Mouse (Mus musculus): Measurements from ENCODE around the gene Ins2. TPM values are rescaled to one million over a fixed set of nuclear protein-coding genes. Genes with fewer than 3 reads are reported as not detected.
A peak's percentile ranks its signal among the peaks of the same experiment; 100 is the strongest.

Gene Ins2
- not detected in 2 replicates for polyA plus RNA-seq (2012; ENCODE audit: insufficient read depth, insufficient read length, low replicate concordance, missing spikeins)

DNA sequence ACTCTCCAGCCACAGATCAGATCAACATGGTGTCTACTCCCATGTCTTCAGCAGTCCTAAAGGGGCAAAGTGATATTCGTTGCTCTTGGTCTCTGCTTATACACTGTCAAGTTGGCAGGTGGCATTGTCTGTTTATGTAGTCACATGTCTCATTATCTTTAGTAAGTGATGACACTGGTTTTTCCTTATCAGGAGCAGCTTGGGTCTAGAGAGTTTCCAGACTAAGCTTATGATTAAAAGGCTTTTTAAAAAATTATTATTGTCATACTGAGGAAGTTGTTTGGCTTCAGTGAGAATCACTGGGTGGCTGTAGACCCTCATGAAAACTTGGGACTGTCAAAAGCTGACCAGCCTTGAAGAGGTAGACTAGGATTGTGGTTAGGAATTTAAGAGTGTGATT lies at the start of gene Ins2:
Gene Ins2 (minus strand): TSS at position 101 of the 400 bp plus-strand sequence.
- TF ChIP-seq POLR2A (IDR thresholded peaks at IDR 0.05; ENCODE audit: insufficient read depth, low read depth, low read length), result no peak
- TF ChIP-seq CTCF (IDR thresholded peaks at IDR 0.05; ENCODE audit: insufficient read depth, low read depth, low read length), result no peak
- Histone ChIP-seq H3K27ac (ENCODE audit: insufficient read depth, low read depth, low read length) (no peak within 1 kb of the TSS), H3K4me3 (ENCODE audit: insufficient read depth, low read depth, low read length) (no peak within 1 kb of the TSS), H3K4me1 (ENCODE audit: control insufficient read depth, insufficient read depth, low read length) (no peaks in the 10 kb centered on the region)
- WGBS, result 82% methylated on average over 1 of the region's 1 CpGs

DNA sequence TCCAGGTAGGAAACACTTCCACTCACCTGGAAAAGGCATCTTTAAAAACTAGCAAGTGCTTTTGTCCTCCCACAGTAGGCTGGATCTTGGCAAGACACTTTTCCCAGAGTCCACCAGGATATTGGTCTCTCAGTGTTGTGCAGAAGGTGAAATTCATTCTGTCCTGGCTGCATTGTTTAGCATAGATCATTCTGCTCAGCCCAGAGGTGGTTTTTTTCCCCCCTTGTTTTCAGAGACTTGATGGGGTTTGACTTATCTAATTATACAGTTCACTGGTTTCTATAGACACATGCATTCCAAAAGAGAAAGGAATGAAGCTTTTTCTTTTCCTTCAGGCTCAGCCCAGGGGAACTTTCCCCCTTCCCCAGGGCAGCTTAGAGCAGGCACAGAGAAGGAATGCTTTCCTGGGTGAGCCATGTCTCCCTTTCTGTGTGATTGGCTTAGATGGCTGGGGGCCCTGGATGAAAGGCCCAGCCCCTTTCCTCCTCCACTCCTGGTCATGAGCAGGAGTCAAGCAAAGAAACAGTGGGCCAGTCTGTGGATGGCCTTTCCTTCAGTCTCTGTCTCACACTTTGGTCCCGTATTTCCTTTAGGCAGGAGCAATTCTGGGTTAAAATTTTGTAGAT lies 49.6 kb upstream of the Ins2 start:
- H3K4me3 ChIP-seq (ENCODE audit: insufficient read depth, low read depth, low read length), result no peak overlapping the region
- WGBS, result 83% methylated on average over 1 of the region's 1 CpGs
- no peaks in the 10 kb centered on the region for H3K4me1 ChIP-seq (ENCODE audit: control insufficient read depth, insufficient read depth, low read length)
- H3K27ac ChIP-seq (ENCODE audit: insufficient read depth, low read depth, low read length), result no peak overlapping the region
- TF ChIP-seq CTCF (IDR thresholded peaks at IDR 0.05; ENCODE audit: insufficient read depth, low read depth, low read length), result no peak
- TF ChIP-seq POLR2A (IDR thresholded peaks at IDR 0.05; ENCODE audit: insufficient read depth, low read depth, low read length), result no peak

DNA sequence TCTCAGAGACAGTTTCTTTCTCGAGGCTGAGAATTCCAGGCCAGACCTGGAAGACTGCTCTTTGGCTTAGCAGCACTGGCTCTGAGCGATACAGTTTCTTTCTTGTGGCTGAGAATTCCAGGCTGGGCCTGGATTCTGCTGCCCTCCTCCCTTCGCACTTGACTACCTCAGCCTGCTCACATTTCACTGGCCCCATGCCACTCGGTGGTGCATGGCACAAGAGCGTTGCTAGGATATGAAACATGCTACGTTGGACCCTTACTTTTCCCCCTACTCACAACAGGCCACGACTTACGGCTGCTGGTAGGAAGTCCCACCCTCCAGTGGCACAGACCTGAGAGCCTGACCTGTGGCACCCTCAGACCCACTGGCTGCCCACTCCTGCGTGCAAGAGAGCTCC lies 46.5 kb upstream of the Ins2 start:
- Histone ChIP-seq H3K27ac (ENCODE audit: insufficient read depth, low read depth, low read length) (no peak overlapping the region), H3K4me3 (ENCODE audit: insufficient read depth, low read depth, low read length) (no peak overlapping the region), H3K4me1 (ENCODE audit: control insufficient read depth, insufficient read depth, low read length) (no peaks in the 10 kb centered on the region)
- TF ChIP-seq CTCF (IDR thresholded peaks at IDR 0.05; ENCODE audit: insufficient read depth, low read depth, low read length) (no peak), POLR2A (IDR thresholded peaks at IDR 0.05; ENCODE audit: insufficient read depth, low read depth, low read length) (no peak)
- WGBS, result 57% methylated on average over 9 of the region's 9 CpGs

DNA sequence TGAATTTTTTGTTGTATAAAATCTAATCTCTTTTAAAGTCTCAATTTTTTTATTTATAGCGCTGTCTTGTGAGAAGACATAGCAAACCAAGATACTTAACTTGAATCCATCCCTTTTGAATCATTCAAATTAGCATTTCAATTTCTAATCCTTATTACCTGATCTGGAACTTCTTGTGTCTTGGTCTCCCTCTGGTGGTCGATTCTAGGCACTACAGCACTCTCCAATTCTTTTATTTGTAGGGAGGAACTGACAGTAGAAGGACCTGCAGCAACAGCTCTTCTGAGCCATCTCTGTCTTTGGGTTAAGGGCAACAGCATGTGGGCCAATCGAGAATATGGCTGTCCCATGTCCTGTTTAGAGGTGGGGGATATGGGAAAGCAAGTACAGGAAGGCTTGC lies 5.4 kb downstream of the Ins2 start:
- no peaks in the 10 kb centered on the region for H3K4me1 ChIP-seq (ENCODE audit: control insufficient read depth, insufficient read depth, low read length)
- TF ChIP-seq POLR2A (IDR thresholded peaks at IDR 0.05; ENCODE audit: insufficient read depth, low read depth, low read length) (no peak), CTCF (IDR thresholded peaks at IDR 0.05; ENCODE audit: insufficient read depth, low read depth, low read length) (no peak)
- WGBS, result 20% methylated on average over 3 of the region's 3 CpGs
- no peak overlapping the region for H3K27ac ChIP-seq (ENCODE audit: insufficient read depth, low read depth, low read length)
- no peak overlapping the region for H3K4me3 ChIP-seq (ENCODE audit: insufficient read depth, low read depth, low read length)

DNA sequence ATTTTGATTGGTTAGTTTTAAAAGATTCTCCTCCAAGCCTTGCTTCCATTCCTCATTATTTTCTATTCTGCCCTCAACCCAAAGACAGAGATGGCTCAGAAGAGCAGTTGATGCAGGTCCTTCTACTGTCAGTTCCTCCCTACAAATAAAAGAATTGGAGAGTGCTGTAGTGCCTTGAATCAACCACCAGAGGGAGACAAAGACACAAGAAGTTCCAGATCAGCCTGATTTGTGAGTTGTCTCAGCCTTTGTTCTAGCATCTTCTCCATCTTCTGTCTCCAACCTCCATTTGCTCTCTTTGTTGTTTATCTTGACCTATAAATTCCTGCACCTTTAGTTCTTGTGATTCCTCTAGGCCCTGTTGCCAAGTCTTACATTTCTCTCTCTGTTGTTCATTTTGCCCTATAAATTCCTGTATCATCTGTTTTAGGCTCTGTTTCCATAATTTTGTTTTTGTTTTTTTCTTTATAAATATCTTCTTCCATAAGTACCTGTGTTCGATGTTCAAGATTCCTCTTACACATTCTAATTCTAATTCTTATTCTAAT lies 6.2 kb downstream of the Ins2 start:
- Histone ChIP-seq H3K27ac (ENCODE audit: insufficient read depth, low read depth, low read length) (no peak overlapping the region), H3K4me3 (ENCODE audit: insufficient read depth, low read depth, low read length) (no peak overlapping the region), H3K4me1 (ENCODE audit: control insufficient read depth, insufficient read depth, low read length) (no peaks in the 10 kb centered on the region)
- 76% methylated on average over 1 of the region's 1 CpGs for WGBS
- TF ChIP-seq POLR2A (IDR thresholded peaks at IDR 0.05; ENCODE audit: insufficient read depth, low read depth, low read length), result no peak
- no peak for TF ChIP-seq CTCF (IDR thresholded peaks at IDR 0.05; ENCODE audit: insufficient read depth, low read depth, low read length)

DNA sequence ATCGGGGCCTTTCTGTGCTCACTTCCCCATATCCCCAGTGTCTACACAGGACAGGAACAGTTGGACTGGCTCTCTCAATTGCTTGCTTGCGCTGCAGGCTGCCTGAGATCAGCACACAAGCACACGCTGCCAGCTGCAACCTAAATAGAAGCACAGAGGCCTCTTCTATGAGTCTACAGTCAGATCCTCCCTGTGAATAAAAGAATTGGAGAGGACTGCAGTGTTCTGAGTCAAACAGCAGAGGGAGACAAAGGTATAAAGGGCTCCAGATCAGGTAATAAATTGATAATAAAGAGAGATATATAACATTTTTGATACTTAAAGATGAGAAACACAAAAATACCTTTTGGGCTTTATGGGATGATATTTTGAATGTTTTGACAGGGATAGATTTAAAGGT lies 17.2 kb downstream of the Ins2 start:
- H3K27ac ChIP-seq (ENCODE audit: insufficient read depth, low read depth, low read length), result no peak overlapping the region
- H3K4me1 ChIP-seq (ENCODE audit: control insufficient read depth, insufficient read depth, low read length), result peaks cover 4% of the 10 kb centered on the region; the same call in 1 of the 2 replicates
- WGBS, result 41% methylated on average over 3 of the region's 3 CpGs
- TF ChIP-seq POLR2A (IDR thresholded peaks at IDR 0.05; ENCODE audit: insufficient read depth, low read depth, low read length) (no peak), CTCF (IDR thresholded peaks at IDR 0.05; ENCODE audit: insufficient read depth, low read depth, low read length) (no peak)
- H3K4me3 ChIP-seq (ENCODE audit: insufficient read depth, low read depth, low read length), result no peak overlapping the region

DNA sequence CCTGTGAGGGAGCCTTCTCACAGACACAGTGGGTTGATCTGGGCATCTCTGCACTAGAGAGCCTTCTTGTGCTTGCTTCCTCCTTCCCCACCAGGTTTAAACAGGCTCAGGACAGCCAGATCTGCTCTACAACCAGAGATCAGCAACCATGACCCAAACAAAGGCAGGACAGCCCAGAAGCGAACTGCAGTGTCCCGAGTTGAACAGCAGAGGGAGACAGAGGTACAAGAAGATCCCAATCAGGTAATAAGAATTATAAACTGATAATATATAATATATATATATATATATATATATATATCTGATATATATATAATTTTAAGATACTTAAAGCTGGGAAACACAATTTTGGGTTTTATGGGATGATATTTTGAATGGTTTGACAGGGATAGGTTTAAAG lies 22.5 kb downstream of the Ins2 start:
- TF ChIP-seq CTCF (IDR thresholded peaks at IDR 0.05; ENCODE audit: insufficient read depth, low read depth, low read length) (0 out of 2 replicates have a peak, but pooled peaks have one; percentile 27), POLR2A (IDR thresholded peaks at IDR 0.05; ENCODE audit: insufficient read depth, low read depth, low read length) (no peak)
- H3K4me1 ChIP-seq (ENCODE audit: control insufficient read depth, insufficient read depth, low read length), result peaks cover 2% of the 10 kb centered on the region; the same call in 1 of the 2 replicates
- H3K4me3 ChIP-seq (ENCODE audit: insufficient read depth, low read depth, low read length), result no peak overlapping the region
- 7% methylated on average over 2 of the region's 2 CpGs for WGBS
- no peak overlapping the region for H3K27ac ChIP-seq (ENCODE audit: insufficient read depth, low read depth, low read length)

DNA sequence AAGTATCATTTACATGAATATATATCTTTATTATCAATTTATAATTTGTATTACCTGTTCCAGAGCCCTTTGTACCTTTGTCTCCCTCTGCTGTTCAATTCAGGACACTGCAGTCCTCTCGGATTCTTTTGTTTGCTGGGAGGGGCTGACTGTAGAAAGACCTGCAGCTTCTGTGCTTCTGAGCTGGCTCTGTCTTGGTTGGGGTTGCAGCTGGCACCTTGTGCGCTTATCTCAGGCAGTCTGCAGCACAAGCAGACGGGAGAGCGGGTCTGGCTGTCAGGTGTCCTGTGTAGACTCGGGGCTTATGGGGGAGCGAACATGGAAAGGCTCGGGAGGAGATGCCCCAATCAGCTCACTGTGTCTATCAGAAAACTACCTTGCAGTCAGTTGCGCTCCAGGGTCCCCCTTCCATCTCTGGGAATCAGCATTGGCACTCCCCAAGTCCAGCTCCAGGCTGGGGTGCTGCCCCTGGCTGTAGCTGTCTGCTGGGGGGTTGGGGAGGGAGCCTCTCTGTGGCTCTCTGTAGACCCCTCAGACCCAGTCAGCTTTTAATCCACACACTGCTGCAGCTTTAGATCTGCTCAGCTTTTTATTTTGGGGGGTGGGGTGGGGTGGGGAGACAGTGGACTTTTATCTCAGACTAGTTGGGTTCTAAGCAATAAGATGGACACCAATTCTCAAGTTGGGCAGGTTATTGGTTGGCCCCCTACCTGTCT lies 28.2 kb downstream of the Ins2 start:
- WGBS, result 11% methylated on average over 8 of the region's 8 CpGs
- Histone ChIP-seq H3K27ac (ENCODE audit: insufficient read depth, low read depth, low read length) (no peak overlapping the region), H3K4me3 (ENCODE audit: insufficient read depth, low read depth, low read length) (0 out of 2 replicates have a peak overlapping the region, but pooled peaks have one; percentile 20), H3K4me1 (ENCODE audit: control insufficient read depth, insufficient read depth, low read length) (peaks cover 3% of the 10 kb centered on the region)
- TF ChIP-seq CTCF (IDR thresholded peaks at IDR 0.05; ENCODE audit: insufficient read depth, low read depth, low read length), result no peak
- no peak for TF ChIP-seq POLR2A (IDR thresholded peaks at IDR 0.05; ENCODE audit: insufficient read depth, low read depth, low read length)

DNA sequence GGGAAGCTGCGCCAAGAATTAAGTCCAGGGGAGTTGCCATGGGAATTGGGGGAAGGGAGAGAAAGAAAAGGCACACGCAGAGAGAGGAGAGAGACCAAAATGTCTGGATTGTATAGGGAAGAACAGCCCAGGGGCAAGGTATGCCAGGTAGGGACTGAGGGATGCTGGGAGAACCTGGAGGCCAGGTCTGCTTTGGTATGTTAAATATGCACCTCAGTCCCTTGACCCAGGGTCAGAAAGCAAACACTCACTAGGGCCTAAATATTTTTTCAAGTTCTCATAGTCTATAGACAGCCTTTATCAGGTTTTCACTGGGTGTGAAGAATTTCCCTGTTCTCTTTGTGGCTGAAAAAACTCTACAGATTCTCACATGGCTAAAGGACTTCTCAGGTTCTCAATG lies 36.3 kb downstream of the Ins2 start:
- Histone ChIP-seq H3K27ac (ENCODE audit: insufficient read depth, low read depth, low read length) (no peak overlapping the region), H3K4me3 (ENCODE audit: insufficient read depth, low read depth, low read length) (no peak overlapping the region), H3K4me1 (ENCODE audit: control insufficient read depth, insufficient read depth, low read length) (no peaks in the 10 kb centered on the region)
- no peak for TF ChIP-seq POLR2A (IDR thresholded peaks at IDR 0.05; ENCODE audit: insufficient read depth, low read depth, low read length)
- TF ChIP-seq CTCF (IDR thresholded peaks at IDR 0.05; ENCODE audit: insufficient read depth, low read depth, low read length), result no peak
- 86% methylated on average over 2 of the region's 2 CpGs for WGBS

Data from olfactory bulb, adult 2 months (tissue).